8 mouse cellular contexts compared by ENCODE assay signal in genomic region chr19:46763932-46764762, GRCm38 (mm10). TPM values are rescaled to one million over a fixed set of nuclear protein-coding genes. Genes with fewer than 3 reads are reported as not detected.
DNase-seq lines count a peak whose midpoint lies in the region; ATAC-seq and TF ChIP-seq lines count a peak whose summit lies in the region.

No protein-coding gene starts in this region.

- ATAC-seq in embryonic facial prominence, embryonic 13.5 days (ENCODE audit: insufficient number of reproducible peaks, insufficient read depth, low FRiP score, low TSS enrichment, low read depth) = no peak
- ATAC-seq in hindbrain, embryonic 15.5 days (ENCODE audit: low FRiP score, low read depth) = no peak
- no peak for ATAC-seq in midbrain, postnatal 0 days (ENCODE audit: low FRiP score)

- H3K27ac ChIP-seq in left cerebral cortex, adult 2 months = no peak overlapping the region
- no peak overlapping the region for H3K27ac ChIP-seq in embryonic facial prominence, embryonic 13.5 days
- no peak overlapping the region for H3K27ac ChIP-seq in hindbrain, embryonic 15.5 days (replicated peaks)
- no peak overlapping the region for H3K27ac ChIP-seq in midbrain, postnatal 0 days (ENCODE audit: low read depth, low read length)

- peak overlapping the region; percentile 77 for H3K4me3 ChIP-seq in left cerebral cortex, adult 2 months
- H3K4me3 ChIP-seq in embryonic facial prominence, embryonic 13.5 days = peak overlapping the region; percentile 9; the same call in 1 of the 2 replicates
- peak overlapping the region; percentile 86 for H3K4me3 ChIP-seq in hindbrain, embryonic 15.5 days
- H3K4me3 ChIP-seq in midbrain, postnatal 0 days (ENCODE audit: low read depth, low read length) = peak overlapping the region; percentile 73

- 65% methylated on average over 12 of the region's 12 CpGs for WGBS in embryonic facial prominence, embryonic 13.5 days
- WGBS in hindbrain, embryonic 15.5 days = 50% methylated on average over 12 of the region's 12 CpGs
- WGBS in midbrain, postnatal 0 days = 46% methylated on average over 12 of the region's 12 CpGs

- no peak for TF ChIP-seq CTCF in left cerebral cortex, adult 2 months (IDR thresholded peaks at IDR 0.05)
- TF ChIP-seq CTCF in midbrain, postnatal 0 days (IDR thresholded peaks at IDR 0.05) = no peak

- no peaks in the 10 kb centered on the region for H3K9me3 ChIP-seq in embryonic facial prominence, embryonic 13.5 days
- H3K9me3 ChIP-seq in hindbrain, embryonic 15.5 days = no peaks in the 10 kb centered on the region
- no peaks in the 10 kb centered on the region for H3K9me3 ChIP-seq in midbrain, postnatal 0 days (ENCODE audit: low read length)

- H3K4me2 ChIP-seq in embryonic facial prominence, embryonic 13.5 days = peak overlapping the region; percentile 100
- H3K4me2 ChIP-seq in hindbrain, embryonic 15.5 days = peak overlapping the region; percentile 98
- peak overlapping the region; percentile 85 for H3K4me2 ChIP-seq in midbrain, postnatal 0 days (ENCODE audit: low read depth, low read length, poor library complexity, severe bottlenecking)

- no peaks in the 10 kb centered on the region for H3K36me3 ChIP-seq in embryonic facial prominence, embryonic 13.5 days
- H3K36me3 ChIP-seq in hindbrain, embryonic 15.5 days = no peaks in the 10 kb centered on the region
- no peaks in the 10 kb centered on the region for H3K36me3 ChIP-seq in midbrain, postnatal 0 days (ENCODE audit: insufficient read depth, low read length)

- peaks cover 38% of the 10 kb centered on the region for H3K27me3 ChIP-seq in embryonic facial prominence, embryonic 13.5 days
- H3K27me3 ChIP-seq in hindbrain, embryonic 15.5 days = no peaks in the 10 kb centered on the region
- H3K27me3 ChIP-seq in midbrain, postnatal 0 days (ENCODE audit: insufficient read depth, low read length) = no peaks in the 10 kb centered on the region

- no peak overlapping the region for H3K9ac ChIP-seq in embryonic facial prominence, embryonic 13.5 days
- H3K9ac ChIP-seq in hindbrain, embryonic 15.5 days = no peak overlapping the region
- H3K9ac ChIP-seq in midbrain, postnatal 0 days (replicated peaks; ENCODE audit: low read length, poor library complexity, severe bottlenecking) = peak overlapping the region; percentile 33; the same call in 1 of the 2 replicates

- no peak for DNase-seq in left cerebral cortex, adult 2 months (ENCODE audit: extremely low spot score in 1 of 2, low spot score in 2 of 2)
- no peak for DNase-seq in left cerebral cortex, postnatal 14 days (ENCODE audit: low spot score in 2 of 2)
- DNase-seq in midbrain, postnatal 0 days (ENCODE audit: low spot score) = no peak
- DNase-seq in frontal cortex, postnatal 25 days (ENCODE audit: low spot score in 2 of 2) = no peak
- DNase-seq in right cerebral cortex, postnatal 14 days = no peak
- no peak for DNase-seq in embryo, embryonic 10.5 days (ENCODE audit: low spot score)

- intact Hi-C loops in left cerebral cortex, adult 2 months (cut with DNase I) = loop anchor here (5.0 to 10.0 kb wide), 2 partner anchors 201 to 278 kb away; no protein-coding TSS in a partner anchor
- intact Hi-C loops in left cerebral cortex, postnatal 14 days (cut with DNase I) = loop anchor here (5.0 kb wide), 2 partner anchors 38 to 228 kb away; no protein-coding TSS in a partner anchor

- H3K4me1 ChIP-seq in embryonic facial prominence, embryonic 13.5 days = peaks cover 28% of the 10 kb centered on the region
- peaks cover 43% of the 10 kb centered on the region for H3K4me1 ChIP-seq in hindbrain, embryonic 15.5 days (replicated peaks)
- peaks cover 16% of the 10 kb centered on the region; the same call in 1 of the 2 replicates for H3K4me1 ChIP-seq in midbrain, postnatal 0 days (ENCODE audit: insufficient read depth, low read length)

RNA-seq across cellular contexts. Expression of gene Cnnm2, which starts 2.8 kb away (rescaled TPM):
- total RNA-seq in left cerebral cortex, adult 2 months (2021) = 10 to 100 TPM; 35.7 to 37.3 TPM
- 10 to 100 TPM; 35.6 to 36.1 TPM for total RNA-seq in left cerebral cortex, postnatal 14 days (2021)
- 3.4 and 4.6 TPM in 2 replicates for polyA plus RNA-seq in embryonic facial prominence, embryonic 13.5 days (2015; fragmentation: Nextera tagmentation; extraction: Ambion mirVana)
- 8.6 and 9.4 TPM in 2 replicates for polyA plus RNA-seq in hindbrain, embryonic 15.5 days (2015; fragmentation: Nextera tagmentation; extraction: Ambion mirVana)
- total RNA-seq in midbrain, postnatal 0 days (2014; rRNA removed) = 26.1 and 37.5 TPM in 2 replicates
- polyA plus RNA-seq in midbrain, postnatal 0 days (2015; fragmentation: Nextera tagmentation; extraction: Ambion mirVana) = 8.2 and 8.3 TPM in 2 replicates

RNA-seq across cellular contexts. Expression of gene As3mt, which starts 56.9 kb away (rescaled TPM):
- 10 to 100 TPM; 26.5 to 27.4 TPM for total RNA-seq in left cerebral cortex, adult 2 months (2021)
- 10 to 100 TPM; 16.8 to 18.4 TPM for total RNA-seq in left cerebral cortex, postnatal 14 days (2021)
- polyA plus RNA-seq in embryonic facial prominence, embryonic 13.5 days (2015; fragmentation: Nextera tagmentation; extraction: Ambion mirVana) = 36.6 and 43.3 TPM in 2 replicates
- 37.6 and 39.6 TPM in 2 replicates for polyA plus RNA-seq in hindbrain, embryonic 15.5 days (2015; fragmentation: Nextera tagmentation; extraction: Ambion mirVana)
- 21.3 and 28.9 TPM in 2 replicates for total RNA-seq in midbrain, postnatal 0 days (2014; rRNA removed)
- polyA plus RNA-seq in midbrain, postnatal 0 days (2015; fragmentation: Nextera tagmentation; extraction: Ambion mirVana) = 36.4 and 37.9 TPM in 2 replicates

Comparison
In these comparisons a context has a peak if more than half of its experiments do, and no peak if none do; other contexts are left out.
1. H3K4me3 ChIP-seq: peak in every context shown above with its lines; median percentile 86 in hindbrain, embryonic 15.5 days; 77 in left cerebral cortex, adult 2 months; 73 in midbrain, postnatal 0 days; 9 in embryonic facial prominence, embryonic 13.5 days.